Mouse (Mus musculus) CH12F3 (cell line): ENCODE data around the gene Olfr484.
"Not testable (repeated sequence)": the region's sequence is repeated elsewhere in the genome, so short reads cannot be mapped to it uniquely, and the experiment has no call there.

Source experiments
- in situ Hi-C: fragments of 300-500 bp; cut with MboI; formaldehyde crosslinking; loops from 2 replicates; pipeline ENCODE4 v1.14.3; 2020; ENCODE audit warnings: low sequenced_read_pairs

Gene Olfr484

DNA sequence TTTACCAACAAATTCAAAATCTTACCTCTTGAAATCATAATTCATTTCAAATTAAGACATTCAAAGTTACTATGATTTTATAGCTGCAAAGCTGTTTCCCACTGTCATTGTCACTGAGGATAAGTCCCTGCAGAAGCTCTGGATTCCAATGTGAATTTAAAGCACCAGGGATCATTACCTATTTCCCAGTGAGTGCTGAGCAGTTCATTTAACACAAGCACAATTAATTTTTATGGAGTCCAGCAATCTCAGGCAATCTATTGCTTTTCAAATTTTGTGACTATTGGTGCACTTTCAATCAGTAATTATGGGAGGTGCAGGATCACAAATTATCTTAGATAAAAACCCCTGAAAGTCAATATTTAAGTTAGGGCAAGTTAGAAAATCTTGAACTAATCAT, at the start of gene Olfr484:
Olfr484 (minus strand) TSS at position 101 of the 400 bp plus-strand sequence.
- in situ Hi-C loops: no loop called here

- in situ Hi-C loops: not testable (repeated sequence)
Measured at GRCm38 (mm10) chr7:108172642-108173041, 45.4 kb upstream of the Olfr484 start, which contains the start of gene Olfr486. Gene Olfr486 (minus strand): TSS chr7:108172742.

DNA sequence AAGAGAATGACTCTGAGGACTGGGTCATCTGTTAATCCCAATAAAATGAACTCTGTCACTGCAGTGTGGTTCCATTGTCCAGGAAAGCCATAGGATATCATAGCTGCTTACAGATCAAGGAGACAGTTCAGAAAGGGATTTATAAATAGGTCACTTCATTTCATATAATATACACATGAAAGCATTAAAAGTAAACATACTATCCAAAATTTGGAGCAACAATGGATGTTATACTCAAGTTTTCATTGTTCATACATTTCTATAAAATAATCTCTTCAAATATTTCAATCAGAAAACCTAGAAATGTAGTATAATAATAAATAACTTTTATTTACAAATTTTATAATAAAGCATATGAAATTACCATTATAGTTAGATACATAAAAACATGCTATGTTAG, 32.5 kb upstream of the Olfr484 start, which contains the start of gene Olfr485:
Olfr485 (minus strand) TSS at position 101 of the 400 bp plus-strand sequence.
- in situ Hi-C loops: no loop called here

DNA sequence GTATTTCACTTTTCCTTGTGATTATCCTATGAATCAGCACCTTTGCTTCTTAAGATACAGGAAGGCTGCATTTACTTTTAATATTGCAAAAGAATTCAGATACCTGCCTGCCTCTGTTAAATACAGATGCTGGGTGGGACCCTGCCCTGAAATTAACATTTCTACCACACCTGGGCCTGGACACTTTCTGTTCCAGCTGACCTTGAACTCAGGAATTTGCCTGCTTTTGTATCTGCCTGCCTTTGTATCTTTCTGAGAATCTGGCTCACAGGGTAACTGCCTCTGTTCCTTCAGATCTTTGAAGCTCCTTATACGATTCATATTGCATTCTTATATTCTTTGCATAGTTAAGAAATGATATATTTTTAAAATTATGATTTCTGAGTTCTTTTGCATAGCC, 5.8 kb downstream of the Olfr484 start:
- in situ Hi-C loops: no loop called here

GRCm38 (mm10) chr7:108120681-108121080, 6.6 kb downstream of the Olfr484 start:
- in situ Hi-C loops: no loop called here

- in situ Hi-C loops: no loop called here
Measured at GRCm38 (mm10) chr7:108100549-108100948, 26.7 kb downstream of the Olfr484 start, which contains the start of gene Olfr483. Gene Olfr483 (plus strand): TSS chr7:108100849.

- in situ Hi-C loops: no loop called here
Measured at GRCm38 (mm10) chr7:108097486-108097885, 29.8 kb downstream of the Olfr484 start, which contains the start of gene Olfr482. Gene Olfr482 (minus strand): TSS chr7:108097586.

GRCm38 (mm10) chr7:108079555-108079954, 47.7 kb downstream of the Olfr484 start, which contains the start of gene Olfr481:
Gene Olfr481 (plus strand): TSS chr7:108079855.
- in situ Hi-C loops: no loop called here
